Mouse (Mus musculus): ENCODE results near the gene Rnf220. TPM values are rescaled to one million over a fixed set of nuclear protein-coding genes. Genes with fewer than 3 reads are reported as not detected.
A peak's percentile ranks its signal among the peaks of the same experiment; 100 is the strongest.

Rnf220 gene
- total and polyA plus RNA-seq, 2 experiments from 2014 or later: 122 to 192 TPM

GRCm38 (mm10) chr4:117311891-117312290 lies 185.0 kb downstream of the Rnf220 start:
- no peak for TF ChIP-seq CTCF (IDR thresholded peaks at IDR 0.05)
- WGBS: 61% methylated on average over 5 of the region's 5 CpGs
- ATAC-seq (ENCODE audit: low FRiP score) (no peak), DNase-seq (ENCODE audit: low spot score) (no peak)
- Histone ChIP-seq H3K4me2 (ENCODE audit: low read depth, low read length, poor library complexity, severe bottlenecking) (no peak overlapping the region), H3K4me1 (ENCODE audit: insufficient read depth, low read length) (0 out of 2 replicates have a peak, but pooled peaks cover under 1% of the 10 kb centered on the region), H3K36me3 (ENCODE audit: insufficient read depth, low read length) (no peaks in the 10 kb centered on the region), H3K27ac (ENCODE audit: low read depth, low read length) (no peak overlapping the region), H3K4me3 (ENCODE audit: low read depth, low read length) (no peak overlapping the region), H3K9me3 (ENCODE audit: low read length) (no peaks in the 10 kb centered on the region), H3K27me3 (ENCODE audit: insufficient read depth, low read length) (peaks cover 16% of the 10 kb centered on the region), H3K9ac (replicated peaks; ENCODE audit: low read length, poor library complexity, severe bottlenecking) (no peak overlapping the region)

- peak; percentile 32 for TF ChIP-seq CTCF (IDR thresholded peaks at IDR 0.05)
- H3K4me1 ChIP-seq (ENCODE audit: insufficient read depth, low read length): no peaks in the 10 kb centered on the region; the same call in 1 of the 2 replicates
- H3K9ac ChIP-seq (replicated peaks; ENCODE audit: low read length, poor library complexity, severe bottlenecking): no peak overlapping the region
- no peak overlapping the region for H3K4me3 ChIP-seq (ENCODE audit: low read depth, low read length)
- no peaks in the 10 kb centered on the region for H3K36me3 ChIP-seq (ENCODE audit: insufficient read depth, low read length)
- H3K4me2 ChIP-seq (ENCODE audit: low read depth, low read length, poor library complexity, severe bottlenecking): no peak overlapping the region
- DNase-seq (ENCODE audit: low spot score): no peak
- H3K27me3 ChIP-seq (ENCODE audit: insufficient read depth, low read length): peaks cover 36% of the 10 kb centered on the region
- ATAC-seq (ENCODE audit: low FRiP score): no peak
- H3K9me3 ChIP-seq (ENCODE audit: low read length): no peaks in the 10 kb centered on the region
- H3K27ac ChIP-seq (ENCODE audit: low read depth, low read length): no peak overlapping the region
- WGBS: 84% methylated on average over 1 of the region's 1 CpGs
These were observed 187.4 kb downstream of the Rnf220 start for GRCm38 (mm10) chr4:117309427-117309826.

GRCm38 (mm10) chr4:117307270-117307669 lies 189.6 kb downstream of the Rnf220 start:
- Histone ChIP-seq H3K27ac (ENCODE audit: low read depth, low read length) (no peak overlapping the region), H3K4me1 (ENCODE audit: insufficient read depth, low read length) (no peaks in the 10 kb centered on the region; the same call in 1 of the 2 replicates), H3K9ac (replicated peaks; ENCODE audit: low read length, poor library complexity, severe bottlenecking) (no peak overlapping the region), H3K4me2 (ENCODE audit: low read depth, low read length, poor library complexity, severe bottlenecking) (no peak overlapping the region), H3K4me3 (ENCODE audit: low read depth, low read length) (no peak overlapping the region), H3K9me3 (ENCODE audit: low read length) (no peaks in the 10 kb centered on the region), H3K36me3 (ENCODE audit: insufficient read depth, low read length) (no peaks in the 10 kb centered on the region), H3K27me3 (ENCODE audit: insufficient read depth, low read length) (peaks cover 35% of the 10 kb centered on the region)
- no peak for ATAC-seq (ENCODE audit: low FRiP score)
- TF ChIP-seq CTCF (IDR thresholded peaks at IDR 0.05): no peak
- DNase-seq (ENCODE audit: low spot score): no peak
- 59% methylated on average over 6 of the region's 6 CpGs for WGBS

- H3K27me3 ChIP-seq (ENCODE audit: insufficient read depth, low read length): peaks cover 43% of the 10 kb centered on the region
- no peaks in the 10 kb centered on the region; the same call in 1 of the 2 replicates for H3K4me1 ChIP-seq (ENCODE audit: insufficient read depth, low read length)
- H3K9ac ChIP-seq (replicated peaks; ENCODE audit: low read length, poor library complexity, severe bottlenecking): no peak overlapping the region
- TF ChIP-seq CTCF (IDR thresholded peaks at IDR 0.05): no peak
- WGBS: 73% methylated on average over 6 of the region's 7 CpGs
- ATAC-seq (ENCODE audit: low FRiP score): no peak
- H3K4me2 ChIP-seq (ENCODE audit: low read depth, low read length, poor library complexity, severe bottlenecking): no peak overlapping the region
- H3K27ac ChIP-seq (ENCODE audit: low read depth, low read length): no peak overlapping the region
- H3K4me3 ChIP-seq (ENCODE audit: low read depth, low read length): no peak overlapping the region
- no peaks in the 10 kb centered on the region for H3K36me3 ChIP-seq (ENCODE audit: insufficient read depth, low read length)
- H3K9me3 ChIP-seq (ENCODE audit: low read length): no peaks in the 10 kb centered on the region
- DNase-seq (ENCODE audit: low spot score): no peak
These were observed 191.4 kb downstream of the Rnf220 start for GRCm38 (mm10) chr4:117305461-117305860.

- Histone ChIP-seq H3K27ac (ENCODE audit: low read depth, low read length) (no peak overlapping the region), H3K4me3 (ENCODE audit: low read depth, low read length) (peak overlapping the region; percentile 37), H3K27me3 (ENCODE audit: insufficient read depth, low read length) (peaks cover 43% of the 10 kb centered on the region), H3K9ac (replicated peaks; ENCODE audit: low read length, poor library complexity, severe bottlenecking) (peak overlapping the region; percentile 50), H3K36me3 (ENCODE audit: insufficient read depth, low read length) (no peaks in the 10 kb centered on the region), H3K9me3 (ENCODE audit: low read length) (no peaks in the 10 kb centered on the region), H3K4me2 (ENCODE audit: low read depth, low read length, poor library complexity, severe bottlenecking) (peak overlapping the region; percentile 60), H3K4me1 (ENCODE audit: insufficient read depth, low read length) (no peaks in the 10 kb centered on the region; the same call in 1 of the 2 replicates)
- TF ChIP-seq CTCF (IDR thresholded peaks at IDR 0.05): no peak
- ATAC-seq (ENCODE audit: low FRiP score) (no peak), DNase-seq (ENCODE audit: low spot score) (no peak)
- 3% methylated on average over 52 of the region's 54 CpGs for WGBS
These were observed 192.4 kb downstream of the Rnf220 start for GRCm38 (mm10) chr4:117304239-117305025.

GRCm38 (mm10) chr4:117303581-117304238 lies 193.1 kb downstream of the Rnf220 start:
- no peak for ATAC-seq (ENCODE audit: low FRiP score)
- Histone ChIP-seq H3K4me2 (ENCODE audit: low read depth, low read length, poor library complexity, severe bottlenecking) (peak overlapping the region; percentile 60), H3K9me3 (ENCODE audit: low read length) (no peaks in the 10 kb centered on the region), H3K36me3 (ENCODE audit: insufficient read depth, low read length) (no peaks in the 10 kb centered on the region), H3K27me3 (ENCODE audit: insufficient read depth, low read length) (peaks cover 43% of the 10 kb centered on the region), H3K4me3 (ENCODE audit: low read depth, low read length) (peak overlapping the region; percentile 37), H3K27ac (ENCODE audit: low read depth, low read length) (no peak overlapping the region), H3K9ac (replicated peaks; ENCODE audit: low read length, poor library complexity, severe bottlenecking) (peak overlapping the region; percentile 50), H3K4me1 (ENCODE audit: insufficient read depth, low read length) (no peaks in the 10 kb centered on the region; the same call in 1 of the 2 replicates)
- 11% methylated on average over 28 of the region's 30 CpGs for WGBS
- no peak for DNase-seq (ENCODE audit: low spot score)
- no peak for TF ChIP-seq CTCF (IDR thresholded peaks at IDR 0.05)

Measured in midbrain, postnatal 0 days (tissue).